Mouse (Mus musculus): ENCODE measurements around the gene 4933427D14Rik.

DNA sequence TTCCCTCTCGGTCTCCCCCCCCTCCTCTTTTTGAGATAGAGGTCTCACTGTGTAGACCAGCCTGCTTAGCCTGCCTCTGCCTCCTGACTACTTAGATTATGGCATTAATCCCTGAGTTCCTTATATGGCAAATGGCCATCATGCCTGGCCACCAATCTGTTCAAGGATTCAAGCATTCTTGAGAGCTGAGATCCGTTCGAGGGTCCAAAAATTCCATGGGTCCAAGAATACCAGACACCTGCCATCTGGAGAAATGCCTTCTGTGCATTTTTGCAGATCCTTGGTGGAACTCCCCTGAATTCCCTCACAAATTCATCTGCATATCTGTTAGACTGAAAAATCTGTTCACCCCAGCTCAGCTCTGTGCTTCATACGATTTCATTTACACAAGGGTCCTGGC, 16.2 kb upstream of the 4933427D14Rik start:
- TF ChIP-seq MAFK (IDR thresholded peaks at IDR 0.05; ENCODE audit: insufficient read depth, low read depth, low read length) = no peak
- no peak for TF ChIP-seq CHD2 (IDR thresholded peaks at IDR 0.05; ENCODE audit: low read depth, low read length)
- no peak for TF ChIP-seq HCFC1 (IDR thresholded peaks at IDR 0.05; ENCODE audit: borderline replicate concordance, insufficient read depth, low read length)
- no peak for TF ChIP-seq ZNF384 (IDR thresholded peaks at IDR 0.05; ENCODE audit: low read depth, low read length)
- TF ChIP-seq ZC3H11A (IDR thresholded peaks at IDR 0.05; ENCODE audit: borderline replicate concordance, low read depth, low read length) = no peak

Data from ES-E14 (cell line).